Mouse (Mus musculus) heart, adult 2 months (tissue): Measurements from ENCODE around the gene Ndufa4l2. TPM values are rescaled to one million over a fixed set of nuclear protein-coding genes. Genes with fewer than 3 reads are reported as not detected.

Source experiments
- DNase-seq, 2 experiments: peaks; one replicate each; pipeline ENCODE4 v3.0.0; 2021
- H3K27ac ChIP-seq: fragments of 200-600 bp; 2 replicates; pipeline ENCODE4 v1.8.1; 2022
- H3K27me3 ChIP-seq: fragments of 200-500 bp; 2 replicates; pipeline ENCODE4 v1.6.1; 2012; ENCODE audit warnings: mild to moderate bottlenecking, low read length, inconsistent platforms, mixed read lengths; ENCODE audit not compliant: control insufficient read depth, insufficient read depth
- H3K36me3 ChIP-seq: fragments of 200-500 bp; 2 replicates; pipeline ENCODE4 v1.6.1; 2012; ENCODE audit warnings: low read length, inconsistent platforms; ENCODE audit not compliant: control insufficient read depth, insufficient read depth
- H3K4me1 ChIP-seq: fragments of 200-500 bp; 2 replicates; pipeline ENCODE4 v1.6.1; 2011; ENCODE audit warnings: low read length; ENCODE audit not compliant: control insufficient read depth, insufficient read depth
- H3K4me3 ChIP-seq: fragments of 200-600 bp; 2 replicates; pipeline ENCODE4 v1.8.1; 2022
- H3K79me2 ChIP-seq: fragments of 200-500 bp; replicated peaks from 2 replicates; pipeline ENCODE4 v1.6.1; 2012; ENCODE audit warnings: mild to moderate bottlenecking, inconsistent platforms, low read length, moderate library complexity, mixed read lengths; ENCODE audit not compliant: control insufficient read depth, insufficient read depth
- H3K9ac ChIP-seq: fragments of 200-500 bp; 2 replicates; pipeline ENCODE4 v1.6.1; 2012; ENCODE audit warnings: low read depth, mild to moderate bottlenecking, control low read depth, inconsistent platforms, low read length, mixed read lengths
- CTCF ChIP-seq: fragments of 200-600 bp; IDR thresholded peaks from 2 replicates; pipeline ENCODE4 v1.8.1; 2022; ENCODE audit warnings: antibody characterized with exemption, mild to moderate bottlenecking, moderate library complexity
- EP300 ChIP-seq: fragments of 200-500 bp; IDR thresholded peaks from 2 replicates; pipeline ENCODE4 v1.6.1; 2011; ENCODE audit warnings: low read depth, low read length, control low read depth; ENCODE audit not compliant: insufficient read depth
- POLR2A ChIP-seq: fragments of 200-500 bp; IDR thresholded peaks from 2 replicates; pipeline ENCODE4 v1.6.1; 2011; ENCODE audit warnings: mild to moderate bottlenecking, low read depth, low read length, control low read depth; ENCODE audit not compliant: insufficient read depth
- WGBS: fragments of 180-500 bp; shearing (Covaris S2); methylation state at CpG from one replicate; pipeline ENCODE4 v1.1.7; 2018; 5-methylcytosine and 5-hydroxymethylcytosine counted together
- intact Hi-C: fragments of 180-260 bp; cut with DNase I; formaldehyde crosslinking; loops from one replicate; pipeline ENCODE4 v1.15.1; 2025
- polyA plus RNA-seq: library from polyadenylated mRNA; depleted of rRNA; stranded (reverse); fragments of >200 nt; gene quantifications from 2 replicates; pipeline ENCODE4 v1.2.3, GENCODE M21; 2012; rRNA removed
- total RNA-seq, 2 experiments: library from RNA; stranded (reverse); gene quantifications; 2 replicates each; pipeline ENCODE4 v1.2.3; 2021

Gene Ndufa4l2
- total and polyA plus RNA-seq, 3 experiments, result 20.1 to 45.1 (median 27.9) TPM

- Histone ChIP-seq H3K4me1 (peaks cover 3% of the 10 kb centered on the region), H3K36me3 (no peaks in the 10 kb centered on the region), H3K79me2 (no peaks in the 10 kb centered on the region), H3K4me3 (no peak overlapping the region), H3K9ac (no peak overlapping the region), H3K27me3 (no peaks in the 10 kb centered on the region), H3K27ac (no peak overlapping the region)
- DNase-seq, result no peak
- no peak for TF ChIP-seq EP300
- WGBS, result 52% methylated on average over 8 of the region's 8 CpGs
- intact Hi-C loops, result loop anchor here (10.0 kb wide), 1 partner anchor 171 kb away; the partner anchor contains the start of gene Zbtb39
These were observed 49.1 kb downstream of the Ndufa4l2 start for GRCm38 (mm10) chr10:127563840-127564239.

GRCm38 (mm10) chr10:127564301-127564700, 49.5 kb downstream of the Ndufa4l2 start:
- Histone ChIP-seq H3K4me1 (peaks cover 3% of the 10 kb centered on the region), H3K4me3 (no peak overlapping the region), H3K79me2 (no peaks in the 10 kb centered on the region), H3K9ac (no peak overlapping the region), H3K36me3 (no peaks in the 10 kb centered on the region), H3K27me3 (no peaks in the 10 kb centered on the region), H3K27ac (no peak overlapping the region)
- intact Hi-C loops, result loop anchor here (10.0 kb wide), 1 partner anchor 170 kb away; the partner anchor contains the start of gene Zbtb39
- WGBS, result 12% methylated on average over 13 of the region's 13 CpGs
- TF ChIP-seq CTCF (no peak), POLR2A (no peak), EP300 (no peak; the same call in 1 of the 2 replicates)
- DNase-seq, result peak; percentile 57 to 64

Other genes with a start within 250 kb of the Ndufa4l2 start
- gene Dctn2, start 248.6 kb upstream of the Ndufa4l2 start, total RNA-seq, result 100 to 1,000 TPM; 123 to 135 TPM
- gene Dctn2, start 248.6 kb upstream of the Ndufa4l2 start, polyA plus RNA-seq, result 139 and 167 TPM in 2 replicates
- 10 to 100 TPM; 19.2 to 20.4 TPM for gene Mbd6, start 225.9 kb upstream of the Ndufa4l2 start, total RNA-seq
- 15.8 and 22.3 TPM in 2 replicates for gene Mbd6, start 225.9 kb upstream of the Ndufa4l2 start, polyA plus RNA-seq
- gene Mars, start 203.2 kb upstream of the Ndufa4l2 start, total RNA-seq, result 10 to 100 TPM; 42.6 to 47.7 TPM
- 36.6 and 51.3 TPM in 2 replicates for gene Mars, start 203.2 kb upstream of the Ndufa4l2 start, polyA plus RNA-seq
- 1 to 10 TPM; 2.3 to 2.4 TPM for gene Arhgap9, start 193.0 kb upstream of the Ndufa4l2 start, total RNA-seq
- 2.5 and 4.8 TPM in 2 replicates for gene Arhgap9, start 193.0 kb upstream of the Ndufa4l2 start, polyA plus RNA-seq
- under 1 TPM; 0.91 to 0.96 TPM for gene Gli1, start 173.0 kb upstream of the Ndufa4l2 start, total RNA-seq
- gene Gli1, start 173.0 kb upstream of the Ndufa4l2 start, polyA plus RNA-seq, result 2.4 and 3.2 TPM in 2 replicates
- gene Inhbe, start 160.6 kb upstream of the Ndufa4l2 start, total RNA-seq, result not detected
- not detected in 2 replicates for gene Inhbe, start 160.6 kb upstream of the Ndufa4l2 start, polyA plus RNA-seq
- not detected for gene Inhbc, start 144.5 kb upstream of the Ndufa4l2 start, total RNA-seq
- gene Inhbc, start 144.5 kb upstream of the Ndufa4l2 start, polyA plus RNA-seq, result 0.18 TPM in 1 of 2 replicates, not detected in the other
- 100 to 1,000 TPM; 151 to 171 TPM for gene R3hdm2, start 134.6 kb upstream of the Ndufa4l2 start, total RNA-seq
- gene R3hdm2, start 134.6 kb upstream of the Ndufa4l2 start, polyA plus RNA-seq, result 120 and 154 TPM in 2 replicates
- gene Stac3, start 13.3 kb upstream of the Ndufa4l2 start, total RNA-seq, result 1 to 10 TPM in 1 of 2 experiments, under 1 TPM in 1; 0.21 to 1.2 TPM
- 0.86 and 1.7 TPM in 2 replicates for gene Stac3, start 13.3 kb upstream of the Ndufa4l2 start, polyA plus RNA-seq
- gene Shmt2, start 7.5 kb downstream of the Ndufa4l2 start, total RNA-seq, result 10 to 100 TPM; 42.6 to 43.4 TPM
- 60.9 and 67.0 TPM in 2 replicates for gene Shmt2, start 7.5 kb downstream of the Ndufa4l2 start, polyA plus RNA-seq
- gene Nxph4, start 19.6 kb downstream of the Ndufa4l2 start, total RNA-seq, result under 1 TPM; 0.34 to 0.68 TPM
- gene Nxph4, start 19.6 kb downstream of the Ndufa4l2 start, polyA plus RNA-seq, result 0.39 and 0.41 TPM in 2 replicates
- gene Lrp1, start 106.2 kb downstream of the Ndufa4l2 start, total RNA-seq, result 10 to 100 TPM; 74.0 to 79.5 TPM
- 74.1 and 83.7 TPM in 2 replicates for gene Lrp1, start 106.2 kb downstream of the Ndufa4l2 start, polyA plus RNA-seq
- gene Stat6, start 128.0 kb downstream of the Ndufa4l2 start, total RNA-seq, result 10 to 100 TPM; 43.7 to 43.9 TPM
- gene Stat6, start 128.0 kb downstream of the Ndufa4l2 start, polyA plus RNA-seq, result 49.5 and 61.7 TPM in 2 replicates
- 1 to 10 TPM; 3.7 to 4.2 TPM for gene Nemp1, start 151.9 kb downstream of the Ndufa4l2 start, total RNA-seq
- 2.2 and 4.0 TPM in 2 replicates for gene Nemp1, start 151.9 kb downstream of the Ndufa4l2 start, polyA plus RNA-seq
- 1 to 10 TPM; 5.0 to 6.3 TPM for gene Nab2, start 153.6 kb downstream of the Ndufa4l2 start, total RNA-seq
- 10.0 and 11.2 TPM in 2 replicates for gene Nab2, start 153.6 kb downstream of the Ndufa4l2 start, polyA plus RNA-seq
- under 1 TPM in 1 of 2 experiments, not detected in 1; 0.08 TPM for gene Myo1a, start 190.2 kb downstream of the Ndufa4l2 start, total RNA-seq
- 0.04 and 0.12 TPM in 2 replicates for gene Myo1a, start 190.2 kb downstream of the Ndufa4l2 start, polyA plus RNA-seq
- gene Tac2, start 209.5 kb downstream of the Ndufa4l2 start, total RNA-seq, result not detected
- gene Tac2, start 209.5 kb downstream of the Ndufa4l2 start, polyA plus RNA-seq, result not detected in 2 replicates
- gene Zbtb39, start 224.6 kb downstream of the Ndufa4l2 start, total RNA-seq, result 1 to 10 TPM; 7.7 to 7.8 TPM
- 4.3 and 6.3 TPM in 2 replicates for gene Zbtb39, start 224.6 kb downstream of the Ndufa4l2 start, polyA plus RNA-seq
- gene Gpr182, start 236.8 kb downstream of the Ndufa4l2 start, total RNA-seq, result 1 to 10 TPM; 2.6 to 3.9 TPM
- gene Gpr182, start 236.8 kb downstream of the Ndufa4l2 start, polyA plus RNA-seq, result 7.7 and 8.6 TPM in 2 replicates
- under 1 TPM in 1 of 2 experiments, not detected in 1; 0.05 TPM for gene Rdh1, start 244.8 kb downstream of the Ndufa4l2 start, total RNA-seq
- gene Rdh1, start 244.8 kb downstream of the Ndufa4l2 start, polyA plus RNA-seq, result 0.04 TPM in 1 of 2 replicates, not detected in the other
- under 1 TPM in 1 of 2 experiments, not detected in 1; 0.10 TPM for gene Rdh16f1, start 244.8 kb downstream of the Ndufa4l2 start, total RNA-seq
- 0.12 TPM in 1 of 2 replicates, not detected in the other for gene Rdh16f1, start 244.8 kb downstream of the Ndufa4l2 start, polyA plus RNA-seq